Mouse (Mus musculus) embryonic facial prominence, embryonic 11.5 days (tissue): ENCODE data around the gene Gm867. TPM values are rescaled to one million over a fixed set of nuclear protein-coding genes. Genes with fewer than 3 reads are reported as not detected.

Experiments used
- ATAC-seq: fragments of 200-750 bp; cut with Nextera tagmentation; replicated peaks from 2 replicates; pipeline ENCODE4 v1.8.0; 2017; ENCODE audit warnings: low read depth; ENCODE audit not compliant: insufficient number of reproducible peaks, low FRiP score, low TSS enrichment
- DNase-seq: peaks from one replicate; pipeline ENCODE4 v3.0.0-alpha.2; 2015; ENCODE audit warnings: low spot score
- H3K27ac ChIP-seq: fragments of 300-500 bp; sonication (generic); replicated peaks from 2 replicates; pipeline ENCODE4 v1.5.1; 2014; ENCODE audit warnings: mild to moderate bottlenecking, low read depth, low read length, control low read depth
- H3K27me3 ChIP-seq: fragments of 300-500 bp; sonication (generic); 2 replicates; pipeline ENCODE4 v1.6.1; 2014; ENCODE audit warnings: mild to moderate bottlenecking, low read length, moderate library complexity, mixed read lengths; ENCODE audit not compliant: control insufficient read depth, insufficient read depth
- H3K36me3 ChIP-seq: fragments of 300-500 bp; sonication (generic); replicated peaks from 2 replicates; pipeline ENCODE4 v1.6.1; 2014; ENCODE audit warnings: low read depth, mild to moderate bottlenecking, low read length, moderate library complexity, mixed read lengths; ENCODE audit not compliant: control insufficient read depth, insufficient read depth
- H3K4me1 ChIP-seq: fragments of 300-500 bp; sonication (generic); 2 replicates; pipeline ENCODE4 v1.6.1; 2014; ENCODE audit warnings: low read length, mixed read lengths; ENCODE audit not compliant: control insufficient read depth, insufficient read depth
- H3K4me2 ChIP-seq: fragments of 300-500 bp; sonication (generic); 2 replicates; pipeline ENCODE4 v1.6.1; 2014; ENCODE audit warnings: low read depth, mild to moderate bottlenecking, control low read depth, low read length, moderate library complexity
- H3K4me3 ChIP-seq: fragments of 300-500 bp; sonication (generic); 2 replicates; pipeline ENCODE4 v1.5.1; 2014; ENCODE audit warnings: low read depth, low read length, control low read depth
- H3K9ac ChIP-seq: fragments of 300-500 bp; sonication (generic); replicated peaks from 2 replicates; pipeline ENCODE4 v1.6.1; 2014; ENCODE audit warnings: mild to moderate bottlenecking, control low read depth, low read length
- H3K9me3 ChIP-seq: fragments of 300-500 bp; sonication (generic); replicated peaks from 2 replicates; pipeline ENCODE4 v1.6.1; 2016; ENCODE audit warnings: mild to moderate bottlenecking, low read length, inconsistent platforms, mixed read lengths; ENCODE audit not compliant: control insufficient read depth
- WGBS: fragments of 180-500 bp; shearing (Covaris S2); extraction: QIAGEN DNeasy Blood & Tissue Kit; methylation state at CpG from one replicate; pipeline ENCODE4 v1.1.7; 2014; 5-methylcytosine and 5-hydroxymethylcytosine counted together
- polyA plus RNA-seq: library from polyadenylated mRNA; unstranded; fragments of >200 nt; fragmentation: Nextera tagmentation; extraction: Ambion mirVana; gene quantifications from 2 replicates; pipeline ENCODE4 v1.2.1, GENCODE M21; 2014

Gene Gm867
- polyA plus RNA-seq, 1 experiment from 2014 or later = 0.62 TPM

DNA sequence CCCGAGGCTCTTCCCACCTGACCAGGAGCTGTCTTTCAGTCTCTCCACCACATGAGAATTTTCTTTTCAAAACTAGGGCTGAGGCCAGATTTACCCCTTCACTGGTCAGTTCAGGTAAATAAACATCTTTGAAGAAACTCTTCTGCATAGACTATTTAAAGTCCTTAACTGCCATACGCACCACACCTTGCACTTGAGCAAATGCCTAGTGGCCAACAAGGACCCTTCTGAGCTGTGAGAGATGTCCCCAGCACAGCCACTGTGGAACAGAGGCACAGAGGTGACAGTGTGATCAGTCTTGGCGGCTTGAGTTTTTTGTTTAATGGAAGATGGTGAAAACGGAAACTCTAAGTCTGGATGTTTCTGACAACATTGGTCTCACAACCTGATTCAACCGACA lies 21.4 kb downstream of the Gm867 start:
- H3K36me3 ChIP-seq = no peaks in the 10 kb centered on the region; the same call in 1 of the 2 replicates

DNA sequence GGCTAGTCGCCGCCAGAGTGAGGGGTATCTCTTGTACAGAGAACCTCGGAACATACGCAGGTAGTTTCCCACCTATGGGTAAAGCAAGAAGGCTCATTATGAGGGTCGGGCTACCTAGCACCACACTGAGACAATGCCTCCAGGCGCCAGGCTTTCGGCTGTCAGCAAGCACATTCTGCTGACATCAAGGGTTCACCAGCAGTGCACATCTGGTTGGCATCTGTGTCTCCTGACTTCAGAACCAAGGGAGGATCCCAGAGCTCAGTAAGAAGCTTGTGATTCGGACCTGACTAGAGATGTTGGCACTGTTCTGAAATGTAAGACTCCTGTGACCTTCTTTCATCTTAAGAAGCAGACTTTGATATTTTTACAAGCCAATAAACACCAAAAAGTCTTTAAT lies 23.6 kb downstream of the Gm867 start:
- no peaks in the 10 kb centered on the region; the same call in 1 of the 2 replicates for H3K36me3 ChIP-seq
- WGBS = 57% methylated on average over 8 of the region's 8 CpGs
- peak; percentile 63 for DNase-seq

More for the DNA sequence above, 21.4 kb downstream of the Gm867 start:
- 89% methylated on average over 5 of the region's 5 CpGs for WGBS
- DNase-seq (no peak), ATAC-seq (no peak)
- no peak overlapping the region for H3K9ac ChIP-seq
- no peak overlapping the region for H3K27ac ChIP-seq
- H3K9me3 ChIP-seq = no peaks in the 10 kb centered on the region
- H3K4me3 ChIP-seq = no peak overlapping the region
- H3K27me3 ChIP-seq = no peaks in the 10 kb centered on the region
- no peaks in the 10 kb centered on the region for H3K4me1 ChIP-seq
- no peak overlapping the region for H3K4me2 ChIP-seq

DNA sequence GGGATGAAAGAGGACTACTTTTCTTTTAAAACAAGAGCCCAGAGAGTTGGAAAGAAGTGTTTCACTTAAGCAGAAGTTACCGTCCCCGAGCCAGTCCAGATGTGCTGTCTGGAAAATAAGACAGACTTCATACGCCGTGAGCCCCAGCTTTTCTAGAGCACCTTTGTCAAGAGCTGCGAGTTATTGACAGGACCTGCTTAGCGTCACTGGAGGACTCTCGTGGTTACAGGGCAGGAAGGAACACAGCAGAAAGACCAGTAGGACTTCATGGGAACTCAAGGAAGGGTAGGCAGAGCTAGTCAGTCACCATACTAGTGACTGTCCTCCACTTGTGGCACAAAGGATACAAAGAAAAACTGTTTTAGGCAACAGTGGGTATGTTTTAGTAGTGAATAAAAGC lies 24.9 kb downstream of the Gm867 start:
- Histone ChIP-seq H3K4me3 (no peak overlapping the region), H3K27me3 (no peaks in the 10 kb centered on the region), H3K36me3 (no peaks in the 10 kb centered on the region; the same call in none of the 2 replicates), H3K9ac (no peak overlapping the region), H3K27ac (no peak overlapping the region), H3K4me2 (no peak overlapping the region), H3K4me1 (no peaks in the 10 kb centered on the region), H3K9me3 (no peaks in the 10 kb centered on the region)
- no peak for DNase-seq
- WGBS = 85% methylated on average over 7 of the region's 7 CpGs
- ATAC-seq = no peak

More for the DNA sequence above, 23.6 kb downstream of the Gm867 start:
- no peak overlapping the region for H3K27ac ChIP-seq
- ATAC-seq = no peak
- no peak overlapping the region for H3K4me3 ChIP-seq
- no peak overlapping the region for H3K9ac ChIP-seq
- no peak overlapping the region for H3K4me2 ChIP-seq
- H3K4me1 ChIP-seq = no peaks in the 10 kb centered on the region
- H3K9me3 ChIP-seq = no peaks in the 10 kb centered on the region
- H3K27me3 ChIP-seq = no peaks in the 10 kb centered on the region

DNA sequence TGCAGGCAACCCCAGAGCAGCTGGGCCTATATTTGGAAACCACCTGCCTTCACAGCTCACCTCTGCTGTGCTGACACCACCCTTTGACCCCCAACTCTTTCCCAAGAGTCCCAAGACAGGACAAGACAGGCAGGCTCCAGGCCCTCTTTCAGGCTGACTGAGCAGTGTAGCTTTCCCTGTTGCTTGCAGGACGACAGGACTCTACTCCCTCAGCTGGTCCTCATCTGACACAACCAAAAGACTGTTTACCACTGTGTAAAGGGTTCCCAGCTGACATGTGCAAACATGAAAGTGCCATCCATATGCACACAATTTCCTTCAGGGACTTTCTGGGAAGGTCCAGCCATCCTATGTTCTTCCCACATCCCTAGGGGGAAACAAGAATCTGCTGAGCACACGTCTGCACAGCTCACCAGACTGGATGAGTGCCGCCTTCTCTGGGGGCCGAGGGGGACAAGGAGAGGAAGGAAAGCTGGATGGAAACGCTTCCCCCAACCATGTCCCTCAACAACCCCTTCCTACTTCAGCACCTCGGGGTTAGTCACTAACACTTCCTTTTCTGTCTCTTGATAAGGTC lies 27.4 kb downstream of the Gm867 start:
- no peak for DNase-seq
- no peak overlapping the region for H3K4me3 ChIP-seq
- H3K9ac ChIP-seq = no peak overlapping the region
- no peaks in the 10 kb centered on the region for H3K4me1 ChIP-seq
- H3K4me2 ChIP-seq = no peak overlapping the region
- 74% methylated on average over 6 of the region's 6 CpGs for WGBS
- no peaks in the 10 kb centered on the region for H3K27me3 ChIP-seq
- H3K9me3 ChIP-seq = no peaks in the 10 kb centered on the region
- no peak overlapping the region for H3K27ac ChIP-seq
- peaks cover 3% of the 10 kb centered on the region for H3K36me3 ChIP-seq
- ATAC-seq = no peak

- no peak for ATAC-seq
- Histone ChIP-seq H3K27me3 (no peaks in the 10 kb centered on the region), H3K9me3 (no peaks in the 10 kb centered on the region), H3K27ac (no peak overlapping the region), H3K4me3 (no peak overlapping the region), H3K36me3 (peaks cover 3% of the 10 kb centered on the region), H3K4me1 (no peaks in the 10 kb centered on the region), H3K9ac (no peak overlapping the region), H3K4me2 (no peak overlapping the region)
- no peak for DNase-seq
- 85% methylated on average over 2 of the region's 2 CpGs for WGBS
These were observed 29.8 kb downstream of the Gm867 start for GRCm38 (mm10) chr10:75910698-75911097.

DNA sequence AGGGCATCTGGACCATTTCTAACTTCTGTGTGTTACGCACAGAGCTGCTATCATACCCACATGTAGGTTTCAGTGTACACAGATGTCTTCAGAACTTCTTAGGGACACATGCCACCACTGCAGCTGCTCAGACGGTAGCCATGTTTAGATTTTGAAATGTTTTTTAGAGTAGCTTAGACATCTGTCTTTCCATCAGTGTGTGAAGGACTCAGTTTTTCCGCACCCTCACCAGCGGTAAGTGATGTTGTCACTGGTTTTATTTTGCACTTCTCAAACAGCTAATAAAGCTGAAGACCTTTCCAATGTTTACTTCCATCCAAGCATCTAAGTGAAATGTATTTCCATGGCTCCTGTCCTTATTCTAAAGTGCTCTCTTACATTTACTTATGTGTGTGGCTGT lies 33.6 kb downstream of the Gm867 start:
- 97% methylated on average over 4 of the region's 4 CpGs for WGBS
- Histone ChIP-seq H3K4me1 (no peaks in the 10 kb centered on the region), H3K4me3 (no peak overlapping the region), H3K4me2 (no peak overlapping the region), H3K36me3 (peaks cover 14% of the 10 kb centered on the region), H3K9me3 (no peaks in the 10 kb centered on the region), H3K27ac (no peak overlapping the region), H3K9ac (no peak overlapping the region), H3K27me3 (no peaks in the 10 kb centered on the region)
- ATAC-seq = no peak
- DNase-seq = no peak

- H3K27me3 ChIP-seq = no peaks in the 10 kb centered on the region
- no peak overlapping the region for H3K9ac ChIP-seq
- no peak overlapping the region for H3K27ac ChIP-seq
- no peaks in the 10 kb centered on the region for H3K4me1 ChIP-seq
- DNase-seq (no peak), ATAC-seq (no peak)
- 90% methylated on average over 5 of the region's 5 CpGs for WGBS
- no peak overlapping the region for H3K4me2 ChIP-seq
- H3K4me3 ChIP-seq = no peak overlapping the region
- H3K9me3 ChIP-seq = no peaks in the 10 kb centered on the region
- H3K36me3 ChIP-seq = peaks cover 13% of the 10 kb centered on the region
These were observed 36.1 kb downstream of the Gm867 start for GRCm38 (mm10) chr10:75904391-75904790.

GRCm38 (mm10) chr10:75898846-75899245 lies 41.6 kb downstream of the Gm867 start:
- H3K27ac ChIP-seq = no peak overlapping the region
- H3K4me1 ChIP-seq = no peaks in the 10 kb centered on the region
- peaks cover 20% of the 10 kb centered on the region for H3K36me3 ChIP-seq
- H3K27me3 ChIP-seq = no peaks in the 10 kb centered on the region
- H3K4me3 ChIP-seq = no peak overlapping the region
- 84% methylated on average over 3 of the region's 3 CpGs for WGBS
- no peak overlapping the region for H3K4me2 ChIP-seq
- DNase-seq = no peak
- no peak overlapping the region for H3K9ac ChIP-seq
- H3K9me3 ChIP-seq = no peaks in the 10 kb centered on the region
- ATAC-seq = no peak
